Mouse (Mus musculus) bone marrow macrophage, adult 2 months (primary cell): ENCODE measurements around the gene Cadm4. TPM values are rescaled to one million over a fixed set of nuclear protein-coding genes. Genes with fewer than 3 reads are reported as not detected.
"Not testable (repeated sequence)": the region's sequence is repeated elsewhere in the genome, so short reads cannot be mapped to it uniquely, and the experiment has no call there.

Source experiments
- H3K27ac ChIP-seq: 2 replicates; pipeline ENCODE4 v1.5.1; 2012; ENCODE audit warnings: low read depth, low read length; ENCODE audit not compliant: insufficient read depth
- H3K4me1 ChIP-seq: 2 replicates; pipeline ENCODE4 v1.6.1; 2012; ENCODE audit warnings: low read length; ENCODE audit not compliant: control insufficient read depth, insufficient read depth
- H3K4me3 ChIP-seq: 2 replicates; pipeline ENCODE4 v1.5.1; 2012; ENCODE audit warnings: mild to moderate bottlenecking, low read length, moderate library complexity; ENCODE audit not compliant: insufficient read depth
- CTCF ChIP-seq: IDR thresholded peaks from 2 replicates; pipeline ENCODE4 v1.5.1; 2012; ENCODE audit warnings: low read depth, mild to moderate bottlenecking, low read length, moderate library complexity
- POLR2A ChIP-seq: IDR thresholded peaks from 2 replicates; pipeline ENCODE4 v1.6.1; 2012; ENCODE audit warnings: mild to moderate bottlenecking, low read depth, low read length, borderline replicate concordance
- polyA plus RNA-seq: library from polyadenylated mRNA; stranded (reverse); fragments of >200 nt; gene quantifications from 2 replicates; pipeline ENCODE4 v1.2.4, GENCODE M21; 2012; ENCODE audit not compliant: missing spikeins, insufficient read depth, insufficient read length

Gene Cadm4
- polyA plus RNA-seq, 1 experiment, result not detected

DNA sequence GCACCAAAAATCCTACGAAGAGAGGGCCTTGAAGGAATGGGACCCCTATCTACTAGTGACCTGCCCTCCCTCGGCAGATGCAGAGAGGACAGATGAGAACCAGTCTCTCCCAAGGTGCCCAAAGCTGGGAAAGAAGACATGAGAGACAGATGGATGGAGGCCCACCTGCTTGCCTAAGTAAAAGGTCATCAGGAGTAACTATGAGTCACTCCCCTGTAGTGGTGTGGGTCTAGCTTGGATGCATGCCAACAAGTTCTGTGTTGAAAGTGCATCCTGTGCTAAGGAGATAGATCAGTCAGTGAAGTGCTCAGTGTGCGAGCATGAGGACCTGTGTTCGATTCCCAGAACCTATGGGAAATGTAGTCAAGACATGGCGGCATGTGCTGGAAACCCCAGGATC is 2.9 kb upstream of the Cadm4 start:
- no peak for TF ChIP-seq CTCF
- no peak overlapping the region for H3K27ac ChIP-seq
- H3K4me1 ChIP-seq, result no peaks in the 10 kb centered on the region; the same call in 1 of the 2 replicates
- H3K4me3 ChIP-seq, result no peak overlapping the region

DNA sequence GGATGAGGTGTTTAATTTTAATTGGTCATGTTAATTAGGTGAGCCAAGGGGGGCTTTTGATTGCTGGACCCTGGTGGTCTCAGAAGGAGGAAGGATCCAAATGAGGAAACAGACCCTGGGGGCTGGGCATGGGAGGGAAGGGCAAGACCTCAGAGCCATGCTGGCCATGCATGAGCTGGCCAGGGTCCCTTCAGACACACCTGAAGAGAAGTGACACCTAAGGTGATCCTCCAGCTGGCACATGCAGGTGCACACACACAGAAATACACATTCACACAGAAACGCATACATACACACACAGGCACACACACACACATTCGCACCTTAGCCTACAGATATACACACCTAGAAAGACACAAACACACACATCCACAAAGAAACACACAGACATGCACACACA is 2.1 kb upstream of the Cadm4 start:
- Histone ChIP-seq H3K4me3 (no peak overlapping the region), H3K27ac (no peak overlapping the region), H3K4me1 (no peaks in the 10 kb centered on the region; the same call in 1 of the 2 replicates)
- no peak for TF ChIP-seq POLR2A
- no peak for TF ChIP-seq CTCF

DNA sequence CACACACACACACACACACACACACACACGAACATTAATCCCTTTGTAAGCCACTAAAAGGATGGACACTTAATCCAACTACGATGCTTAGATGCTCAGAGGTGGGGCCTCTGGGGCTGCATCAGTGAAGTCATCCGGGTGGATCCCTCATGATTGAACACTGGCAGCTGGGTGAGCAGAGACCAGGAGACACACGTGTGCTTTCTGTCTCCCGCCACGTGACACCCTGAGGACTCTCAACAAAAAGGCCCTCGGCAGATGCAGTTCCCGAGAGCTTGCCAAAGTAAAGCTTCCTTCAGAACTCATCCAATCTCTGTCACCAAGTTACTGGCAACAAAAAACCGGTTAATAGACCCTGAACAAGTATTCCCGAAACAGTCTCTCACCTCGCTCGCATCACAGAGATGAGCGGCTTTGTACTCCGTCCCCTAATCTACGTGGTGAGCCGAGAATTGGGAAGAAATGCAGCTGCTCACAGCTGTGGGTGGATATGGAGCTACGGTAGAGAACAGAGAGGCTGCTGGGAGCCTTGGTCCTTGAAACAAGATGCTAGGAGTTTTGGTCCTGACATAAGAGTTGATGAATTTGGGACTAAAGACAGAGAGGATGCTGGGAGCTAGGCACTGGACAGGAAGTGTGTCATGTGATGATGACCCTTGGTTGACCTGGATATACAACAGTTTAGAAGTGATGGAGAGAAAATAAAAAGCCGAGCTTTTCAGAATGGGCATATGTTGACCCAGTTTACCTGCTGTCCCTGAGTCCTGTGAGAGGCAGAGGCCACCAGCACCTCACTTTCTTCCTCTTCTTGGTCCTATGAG is 1.5 kb upstream of the Cadm4 start:
- H3K4me1 ChIP-seq, result no peaks in the 10 kb centered on the region; the same call in 1 of the 2 replicates
- no peak overlapping the region for H3K27ac ChIP-seq
- TF ChIP-seq CTCF, result no peak
- no peak for TF ChIP-seq POLR2A
- H3K4me3 ChIP-seq, result no peak overlapping the region

DNA sequence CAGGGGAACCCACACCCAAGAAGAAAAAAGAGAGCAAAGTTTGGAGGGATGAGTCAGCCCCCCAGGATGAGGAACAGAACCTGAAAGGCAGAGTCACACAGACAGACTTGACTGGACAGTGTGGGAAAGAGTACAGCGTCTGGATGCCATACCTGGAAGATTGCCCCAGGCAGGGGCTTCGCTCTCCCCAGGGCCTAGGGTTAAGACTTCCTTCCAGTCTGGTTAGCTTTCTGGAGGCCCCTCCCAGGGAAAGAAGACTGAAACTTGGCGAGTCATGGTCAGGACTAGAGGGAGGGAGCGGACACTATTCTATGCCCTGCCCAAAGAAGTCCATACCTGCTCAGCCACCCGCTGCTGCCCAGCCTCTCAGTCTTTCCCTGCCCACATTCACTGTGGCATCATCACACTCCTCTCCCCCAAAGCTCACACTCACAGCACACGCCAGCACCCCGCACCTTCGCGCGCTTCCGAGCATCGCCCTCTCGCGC is 793 bp upstream of the Cadm4 start:
- H3K27ac ChIP-seq, result no peak overlapping the region
- H3K4me1 ChIP-seq, result no peaks in the 10 kb centered on the region; the same call in 1 of the 2 replicates
- TF ChIP-seq CTCF (no peak), POLR2A (no peak)
- H3K4me3 ChIP-seq, result no peak overlapping the region

DNA sequence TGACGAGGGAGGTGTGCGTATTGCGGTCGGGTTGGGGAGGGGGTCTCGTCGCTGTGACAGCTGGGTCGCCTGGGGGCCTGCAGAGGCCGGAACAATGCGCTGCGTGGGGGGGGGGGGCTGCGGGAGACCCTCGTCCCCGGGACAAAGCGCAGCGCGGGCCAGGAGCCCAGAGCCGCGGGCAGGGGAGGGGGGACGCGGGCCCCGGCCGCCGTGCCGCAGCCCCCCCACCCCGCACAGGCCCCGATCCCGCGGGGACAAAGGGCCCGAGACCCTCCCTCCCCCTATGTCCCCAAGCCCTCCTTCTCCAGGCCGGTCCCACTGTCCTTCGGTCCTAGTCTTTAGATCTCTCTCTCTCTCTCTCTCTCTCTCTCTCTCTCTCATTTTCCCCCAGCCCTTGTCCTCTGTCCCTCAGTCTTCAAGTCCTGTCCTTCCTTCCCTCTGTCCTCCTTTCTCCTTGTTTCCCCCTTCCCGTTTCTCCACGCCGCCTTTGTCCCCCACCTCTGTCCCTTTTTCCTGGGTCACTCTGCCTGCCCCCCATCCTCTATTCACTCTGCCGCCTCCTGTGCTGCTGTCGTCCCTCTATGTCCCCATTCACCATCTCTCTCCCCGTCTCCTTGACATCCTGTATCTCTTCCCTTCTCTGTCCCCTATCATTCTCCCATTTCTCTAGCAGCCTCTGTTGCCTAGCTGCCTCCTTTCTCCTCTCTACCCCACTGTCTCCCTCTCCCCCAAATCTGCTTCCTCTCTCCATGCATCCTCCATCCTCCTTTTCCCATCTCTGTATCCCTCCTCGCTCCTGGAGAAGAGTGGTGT is 591 bp downstream of the Cadm4 start:
- no peak for TF ChIP-seq POLR2A
- no peak for TF ChIP-seq CTCF
- Histone ChIP-seq H3K27ac (no peak overlapping the region), H3K4me1 (no peaks in the 10 kb centered on the region; the same call in 1 of the 2 replicates), H3K4me3 (peak overlapping the region; percentile 51)

DNA sequence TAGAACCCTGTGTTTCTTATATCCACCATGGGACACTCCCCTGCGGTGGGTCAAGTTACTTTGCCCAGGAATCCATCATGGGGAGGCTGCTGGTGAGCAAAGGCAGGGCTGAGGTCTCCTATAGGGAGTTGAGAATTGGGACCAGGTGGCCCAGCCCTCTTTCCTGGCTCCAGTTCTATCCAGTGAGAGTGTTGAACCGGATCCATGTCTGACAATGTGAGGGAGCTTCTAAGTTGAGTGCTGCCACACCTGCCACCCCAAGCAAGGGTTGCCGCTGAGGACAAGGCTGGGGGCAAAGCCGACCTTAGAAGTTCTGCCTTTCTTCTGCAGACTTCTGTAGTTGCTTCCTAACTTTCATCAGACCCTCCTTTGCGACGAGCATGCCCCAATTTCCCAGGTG is 1.5 kb downstream of the Cadm4 start:
- not testable (repeated sequence) for H3K4me1 ChIP-seq, H3K4me3 ChIP-seq

DNA sequence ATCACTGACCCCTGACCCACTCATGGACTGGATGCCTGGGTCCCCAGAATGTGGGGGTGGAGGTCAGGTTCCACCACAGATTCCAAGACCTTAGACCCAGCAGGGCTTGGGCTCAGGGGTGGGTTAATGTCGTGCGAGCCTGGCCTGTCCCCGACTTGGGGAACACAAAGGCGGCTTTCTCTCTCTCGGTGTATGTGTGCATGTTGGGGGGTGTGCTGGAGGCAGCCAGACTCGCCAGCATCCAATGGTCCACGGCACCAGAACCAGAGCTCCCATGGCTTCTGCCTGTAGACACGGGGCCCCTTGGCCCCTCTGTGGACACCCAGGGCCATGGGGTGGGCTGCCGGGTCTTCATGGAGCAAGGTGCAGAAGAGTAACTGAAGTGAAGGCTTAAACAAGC is 3.7 kb downstream of the Cadm4 start:
- H3K27ac ChIP-seq, result no peak overlapping the region
- TF ChIP-seq CTCF, result no peak
- no peak for TF ChIP-seq POLR2A
- H3K4me3 ChIP-seq, result no peak overlapping the region
- no peaks in the 10 kb centered on the region; the same call in 1 of the 2 replicates for H3K4me1 ChIP-seq

More for the DNA sequence above, 1.5 kb downstream of the Cadm4 start:
- not testable (repeated sequence) for H3K27ac ChIP-seq

DNA sequence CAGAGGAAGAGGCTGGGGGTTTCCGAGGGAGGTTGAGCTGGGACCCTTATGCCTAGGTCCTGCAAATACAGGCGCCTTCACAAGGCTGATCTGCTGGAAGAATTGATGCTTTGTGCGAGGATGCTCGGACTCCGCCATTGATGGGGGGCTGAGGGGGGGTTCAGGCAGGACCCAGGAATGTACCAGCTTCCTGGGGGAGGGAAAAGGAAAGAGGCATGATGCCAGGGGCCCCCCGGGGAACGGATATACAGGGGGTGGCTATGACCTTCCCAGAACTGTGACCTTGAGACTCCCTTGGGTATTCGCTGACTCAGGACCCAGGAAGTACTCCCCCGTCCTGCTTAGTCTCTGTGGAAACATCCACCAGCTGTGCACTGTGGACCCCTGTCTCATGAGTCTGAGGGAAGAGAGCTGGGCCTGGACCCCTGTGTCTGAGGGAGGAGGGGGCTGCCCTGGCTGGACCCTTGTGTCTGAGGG is 4.9 kb downstream of the Cadm4 start:
- H3K27ac ChIP-seq, result no peak overlapping the region
- TF ChIP-seq POLR2A, result no peak
- TF ChIP-seq CTCF, result no peak
- H3K4me1 ChIP-seq, result no peaks in the 10 kb centered on the region
- no peak overlapping the region for H3K4me3 ChIP-seq

DNA sequence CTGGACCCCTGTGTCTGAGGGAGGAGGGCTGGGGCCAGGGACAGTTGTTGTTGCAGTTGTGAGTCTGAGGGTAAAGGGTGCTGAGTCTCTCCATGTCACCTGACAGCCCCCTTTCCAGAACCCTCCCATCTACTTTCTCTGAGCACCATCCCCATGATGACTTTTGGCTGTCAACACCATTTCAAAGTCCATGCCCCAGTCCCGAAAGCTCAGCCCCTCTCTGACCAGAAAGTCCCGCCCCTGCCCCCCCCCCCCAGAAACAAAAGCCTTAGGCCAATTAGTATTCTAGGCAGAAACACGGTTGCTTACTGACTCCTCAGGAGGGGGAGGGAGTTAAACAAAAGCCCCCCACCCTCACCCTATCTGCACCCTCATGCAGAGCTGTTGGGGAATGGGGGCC is 5.6 kb downstream of the Cadm4 start:
- H3K4me3 ChIP-seq, result no peak overlapping the region
- TF ChIP-seq POLR2A (no peak), CTCF (no peak)
- H3K4me1 ChIP-seq, result no peaks in the 10 kb centered on the region
- no peak overlapping the region for H3K27ac ChIP-seq

DNA sequence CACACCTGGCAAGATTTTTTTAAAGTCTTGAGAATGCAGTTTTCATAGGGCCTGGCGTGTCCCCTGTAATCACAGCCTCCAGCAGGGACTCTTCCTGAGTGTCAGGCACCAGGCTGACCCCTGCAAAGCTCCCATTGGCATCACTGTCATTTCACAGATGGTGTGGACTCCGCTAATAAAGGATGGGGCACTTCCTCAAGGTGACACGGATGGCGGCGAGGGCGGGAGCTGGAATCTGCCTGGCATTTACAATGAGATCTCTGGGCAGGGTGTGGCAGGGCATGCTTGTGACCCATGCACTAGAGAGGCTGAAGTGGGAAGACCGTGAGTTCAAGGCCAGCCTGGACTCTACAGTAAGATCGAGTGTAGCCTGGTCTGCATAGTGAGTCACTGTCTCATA is 6.5 kb downstream of the Cadm4 start:
- Histone ChIP-seq H3K4me1 (no peaks in the 10 kb centered on the region), H3K27ac (no peak overlapping the region), H3K4me3 (no peak overlapping the region)
- TF ChIP-seq POLR2A (no peak), CTCF (no peak)
